Mouse (Mus musculus) 416B (cell line): ENCODE measurements around the gene Nav1.

Source experiments
- DNase-seq: peaks from one replicate; pipeline ENCODE4 v3.0.0; 2011; ENCODE audit warnings: low read depth

Gene Nav1

DNA sequence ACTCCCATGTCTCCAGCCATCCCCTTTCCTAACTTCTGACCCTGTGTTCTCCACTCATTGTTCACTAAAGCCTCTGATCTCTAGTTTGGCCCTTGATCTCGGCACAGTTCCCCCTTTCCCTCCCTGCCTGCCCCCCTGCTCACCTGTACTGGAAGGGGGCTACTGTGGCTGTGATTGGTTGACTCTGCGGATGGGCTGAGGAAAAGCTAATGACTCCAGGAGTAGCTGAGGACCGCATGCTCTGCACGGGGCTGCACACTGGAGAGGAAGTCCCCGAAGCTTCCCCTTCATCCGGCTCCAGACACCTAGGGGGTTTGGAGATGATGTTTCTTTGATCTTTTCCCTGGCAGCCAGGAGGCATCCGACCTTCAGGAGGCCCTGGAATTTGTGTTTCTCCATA lies at the start of gene Nav1:
Nav1 (minus strand) TSS at position 277 of the 400 bp plus-strand sequence.
- no peak for DNase-seq

DNA sequence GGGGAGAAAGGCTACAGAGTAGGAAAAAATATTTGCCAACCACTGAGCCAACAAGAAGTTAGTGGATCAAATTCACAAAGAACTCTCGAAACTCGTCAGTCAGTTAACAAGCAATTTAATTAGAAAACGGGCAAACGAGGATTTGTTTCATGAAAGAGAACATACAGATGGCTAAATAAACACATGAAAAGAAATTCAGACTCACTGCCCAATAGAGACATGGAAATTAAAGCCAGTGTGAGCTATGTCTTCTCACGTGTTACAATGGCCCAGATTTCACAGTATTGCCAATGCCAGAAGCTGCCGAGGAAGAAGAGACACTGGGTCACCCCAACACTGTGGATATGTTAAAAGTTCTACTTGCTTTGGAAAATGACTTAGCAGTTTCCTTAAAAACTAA lies 46.8 kb upstream of the Nav1 start:
- no peak for DNase-seq

DNA sequence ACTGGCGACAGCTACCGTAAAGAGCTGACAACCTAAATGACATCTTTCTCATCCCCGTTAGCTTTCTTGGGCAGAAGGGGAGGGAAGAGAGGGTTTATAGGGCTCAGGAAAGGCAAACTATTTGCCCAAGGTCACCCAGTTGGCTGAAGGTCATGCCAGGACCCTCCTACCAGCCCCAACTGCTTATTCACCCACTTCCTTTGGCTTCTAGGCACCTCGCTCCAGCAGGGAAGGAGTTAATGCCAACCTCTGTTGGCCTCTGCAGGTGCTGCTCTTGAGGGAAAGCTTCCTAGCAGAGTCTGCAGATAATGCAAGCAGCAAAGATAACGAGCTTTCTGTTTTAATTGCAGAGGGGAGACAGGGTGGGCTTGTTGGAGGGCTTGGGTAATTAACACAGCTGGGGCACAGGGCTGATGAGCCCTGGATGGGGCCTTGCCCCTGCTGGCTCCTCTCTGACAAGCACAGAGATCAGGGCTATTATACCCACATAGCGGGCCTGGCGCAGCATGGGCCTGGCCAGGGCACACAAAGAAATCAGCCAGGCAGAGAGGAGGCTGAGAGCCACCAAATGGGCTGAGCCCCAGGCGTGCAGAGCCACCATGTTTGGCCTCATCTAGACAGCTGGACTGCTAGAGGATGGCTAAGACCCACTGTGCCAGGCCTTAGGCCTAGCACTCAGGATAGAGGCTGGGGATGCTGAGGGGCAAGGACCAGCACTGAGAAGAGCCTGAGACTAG lies 38.5 kb upstream of the Nav1 start:
- no peak for DNase-seq

DNA sequence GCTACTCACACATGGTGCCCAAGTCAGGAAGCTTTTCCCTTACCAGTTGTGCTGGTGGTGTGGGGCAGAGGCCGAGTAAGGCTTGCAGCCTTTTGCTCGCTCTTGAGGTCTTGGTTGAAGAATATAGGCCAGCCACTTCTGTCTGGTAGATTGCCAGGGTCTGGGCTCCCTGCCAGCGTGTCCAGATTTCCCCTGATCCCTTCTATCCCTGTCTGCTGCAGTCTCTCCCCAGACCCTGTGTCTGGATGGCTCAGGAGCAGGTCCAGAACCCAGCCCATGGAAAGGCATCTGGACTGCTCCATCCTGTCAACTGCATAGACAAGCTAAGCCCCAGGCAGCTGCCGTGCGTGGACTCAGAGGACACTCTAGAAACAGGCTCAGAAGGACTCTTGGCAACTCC lies 37.0 kb upstream of the Nav1 start:
- DNase-seq: no peak

DNA sequence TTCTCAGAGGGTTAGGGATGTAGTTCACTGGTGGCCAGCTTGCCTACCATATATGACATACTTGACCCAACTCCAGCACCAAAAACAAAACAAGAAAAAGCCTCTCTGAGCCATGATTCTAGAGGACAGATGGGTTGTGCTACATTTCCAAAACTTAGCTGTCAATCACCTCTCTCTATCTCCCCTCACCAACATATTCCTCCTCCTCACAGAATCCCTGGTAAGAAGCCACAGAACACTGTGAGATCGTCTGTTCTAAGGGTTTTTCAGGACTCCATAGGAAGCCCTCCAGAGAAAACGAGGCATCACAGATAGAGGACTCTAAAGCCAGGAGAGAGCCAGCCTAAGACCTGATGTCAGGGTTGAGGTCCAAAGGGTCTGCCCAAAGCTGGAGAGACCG lies 36.6 kb upstream of the Nav1 start:
- DNase-seq: no peak

DNA sequence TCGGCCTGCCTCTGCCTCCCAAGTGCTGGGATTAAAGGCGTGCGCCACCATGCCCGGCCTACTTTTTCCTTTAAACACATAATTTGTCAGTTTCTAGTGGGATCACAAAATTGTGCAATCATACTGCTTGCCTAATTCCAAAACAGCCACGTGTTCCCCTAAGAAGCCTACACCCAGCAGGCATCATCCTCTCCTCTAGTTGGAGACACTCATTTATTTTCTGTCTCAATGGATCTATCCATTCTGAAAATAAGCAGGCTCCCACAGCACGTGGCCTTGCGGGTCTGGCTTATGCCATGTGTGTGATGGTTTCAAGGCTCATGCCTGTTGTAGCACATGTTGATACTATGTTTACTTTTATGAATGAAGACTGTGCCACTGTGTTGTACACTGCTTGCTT lies 32.8 kb upstream of the Nav1 start:
- peak; percentile 44 for DNase-seq

DNA sequence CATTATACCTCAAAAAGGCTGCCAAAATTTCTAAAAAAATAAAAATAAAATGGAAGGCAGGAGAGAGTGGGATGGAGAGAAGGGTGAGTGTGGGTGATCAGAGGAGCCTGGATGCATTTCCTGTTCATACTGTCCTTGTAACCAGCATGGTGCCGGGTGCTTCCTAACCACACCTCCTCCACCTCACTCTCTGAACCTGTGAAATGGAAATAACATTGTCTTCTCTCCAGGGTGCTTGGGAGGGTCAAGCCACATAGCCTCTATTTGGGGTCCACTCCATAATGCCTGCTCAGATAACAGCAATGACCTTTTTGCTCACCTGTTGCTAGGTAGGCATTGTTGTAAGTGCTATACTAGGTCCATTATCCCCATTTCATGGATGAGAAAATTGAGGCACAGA lies 32.0 kb upstream of the Nav1 start:
- no peak for DNase-seq

DNA sequence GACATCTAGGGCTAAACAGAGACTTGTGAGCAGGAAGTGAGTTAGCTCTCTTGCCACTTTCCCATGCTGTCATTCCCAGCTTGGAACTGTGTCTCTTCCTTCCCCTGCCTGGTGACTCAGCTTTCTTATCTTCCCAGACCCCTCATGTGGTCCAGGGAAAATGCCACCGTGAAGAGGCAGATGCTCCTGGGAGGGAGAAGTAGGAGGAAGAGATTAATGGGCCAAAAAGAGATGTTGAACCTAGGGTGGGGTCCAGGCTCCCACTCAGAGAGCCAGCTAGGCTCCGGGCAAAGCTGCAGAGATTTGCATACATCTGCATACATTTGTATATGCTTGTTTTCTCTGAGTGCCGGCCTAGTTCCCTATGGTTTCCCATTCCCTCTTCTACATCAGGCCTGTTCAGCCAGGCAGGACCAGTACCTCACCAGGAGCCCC lies 30.5 kb upstream of the Nav1 start:
- DNase-seq: no peak

DNA sequence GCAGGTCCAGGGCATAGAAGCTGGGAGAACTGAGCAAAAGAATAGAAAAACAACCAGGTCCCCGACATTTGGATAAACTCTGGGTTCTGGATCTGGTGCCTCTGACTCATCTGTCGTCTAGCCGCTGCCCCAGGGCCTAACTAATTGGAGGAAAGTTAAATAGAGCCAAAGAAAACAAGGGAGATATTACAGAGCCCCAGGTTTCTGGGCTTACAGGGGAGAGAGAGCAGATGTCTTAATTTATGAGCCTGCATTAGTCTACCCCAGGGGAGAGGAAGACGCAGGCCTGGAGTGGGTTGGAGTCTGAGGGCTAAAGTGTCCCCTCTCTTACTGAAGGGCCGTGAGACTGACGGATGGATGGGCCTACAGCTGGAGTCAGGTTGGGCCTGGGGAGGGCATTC lies 29.0 kb upstream of the Nav1 start:
- no peak for DNase-seq

DNA sequence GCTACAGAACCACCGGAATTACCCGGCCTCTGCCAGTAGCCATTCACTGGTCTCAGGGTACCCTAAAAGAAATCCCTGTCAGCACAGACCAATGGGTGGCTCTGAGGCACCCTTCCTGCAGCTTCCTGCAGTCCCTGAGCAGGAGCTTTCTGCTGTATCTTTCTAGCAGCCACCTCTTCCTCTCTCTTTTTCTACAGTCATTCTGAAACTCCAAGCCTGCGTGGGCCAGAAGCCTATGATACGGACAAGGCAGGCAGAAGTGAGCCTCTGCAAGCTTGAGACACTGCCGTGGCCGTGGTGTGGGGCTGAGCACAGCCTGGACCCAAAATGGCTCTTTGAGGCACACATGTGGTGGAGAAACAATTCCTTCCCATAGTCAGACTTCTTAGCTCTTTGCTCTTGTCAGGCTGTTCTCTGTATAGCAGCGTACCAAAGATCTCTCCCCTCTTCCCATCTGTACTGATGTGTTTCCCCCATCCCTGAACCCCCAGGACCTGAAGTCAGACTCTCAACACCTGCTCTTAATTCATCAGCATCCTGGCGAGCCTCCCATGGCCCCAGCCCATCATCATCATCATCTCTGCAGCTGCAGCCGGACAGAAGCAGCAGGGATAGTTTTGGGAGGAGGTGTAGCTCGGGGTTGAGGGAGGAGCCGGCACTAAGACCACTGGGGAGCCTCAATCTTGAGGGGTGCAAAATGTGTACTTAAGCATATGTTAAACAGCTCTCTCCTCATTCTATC lies 28.4 kb upstream of the Nav1 start:
- DNase-seq: no peak

DNA sequence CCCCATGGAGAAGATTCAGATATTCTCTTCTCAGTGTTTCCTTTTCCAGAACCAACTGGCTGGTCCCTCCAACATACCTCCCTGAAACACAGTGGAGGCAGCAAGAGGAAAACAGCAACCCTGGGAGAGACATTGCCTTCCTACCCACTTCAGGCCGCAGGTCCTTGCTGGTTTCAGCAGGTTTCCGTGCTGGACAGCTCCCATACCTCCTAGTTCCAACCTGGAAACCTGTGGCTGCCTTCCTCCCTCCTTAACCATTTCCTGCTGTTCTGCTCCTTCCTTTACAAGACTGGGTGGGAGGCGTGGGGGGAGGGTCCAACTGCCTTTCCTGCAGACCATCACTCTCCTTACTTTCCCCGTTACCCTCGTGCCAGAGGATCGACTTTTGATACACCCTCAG lies 27.7 kb upstream of the Nav1 start:
- DNase-seq: peak; percentile 43

DNA sequence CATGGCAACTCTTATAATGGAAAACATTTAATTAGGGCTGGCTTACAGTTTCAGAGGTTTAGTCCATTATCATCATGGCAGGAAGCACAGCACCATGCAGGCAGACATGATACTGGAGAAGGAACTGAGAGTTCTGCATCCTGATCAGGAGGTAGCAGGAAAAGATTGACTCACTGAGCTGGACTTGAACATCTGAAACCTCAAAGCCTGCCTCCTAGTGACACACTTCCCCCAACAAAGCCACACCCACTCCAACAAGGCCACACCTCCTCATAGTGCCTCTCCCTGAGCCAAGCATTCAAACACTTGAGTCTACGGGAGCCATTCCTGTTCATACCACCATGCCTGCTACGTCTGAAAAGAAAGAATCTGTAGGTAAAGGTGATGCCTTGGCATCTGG lies 26.8 kb upstream of the Nav1 start:
- peak; percentile 70 for DNase-seq

DNA sequence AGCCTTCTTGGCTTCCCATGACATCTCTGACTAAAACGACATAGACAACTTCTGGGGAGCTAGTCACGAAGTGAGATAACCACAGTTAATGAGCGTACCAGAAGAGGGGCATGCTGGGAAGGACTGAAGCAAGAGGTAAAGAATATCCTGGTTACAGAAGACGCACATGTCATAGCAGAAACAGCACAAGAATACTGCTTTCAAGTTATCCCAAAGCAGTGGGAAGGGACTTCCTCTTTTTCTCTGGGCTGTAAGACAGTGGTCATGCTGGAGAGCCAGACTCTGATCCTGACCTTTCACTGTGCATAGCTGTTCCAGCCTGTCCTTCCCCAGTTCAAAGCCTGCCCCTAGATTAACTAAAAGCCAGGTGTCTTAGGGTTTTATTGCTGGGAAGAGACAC lies 26.4 kb upstream of the Nav1 start:
- DNase-seq: peak; percentile 34

DNA sequence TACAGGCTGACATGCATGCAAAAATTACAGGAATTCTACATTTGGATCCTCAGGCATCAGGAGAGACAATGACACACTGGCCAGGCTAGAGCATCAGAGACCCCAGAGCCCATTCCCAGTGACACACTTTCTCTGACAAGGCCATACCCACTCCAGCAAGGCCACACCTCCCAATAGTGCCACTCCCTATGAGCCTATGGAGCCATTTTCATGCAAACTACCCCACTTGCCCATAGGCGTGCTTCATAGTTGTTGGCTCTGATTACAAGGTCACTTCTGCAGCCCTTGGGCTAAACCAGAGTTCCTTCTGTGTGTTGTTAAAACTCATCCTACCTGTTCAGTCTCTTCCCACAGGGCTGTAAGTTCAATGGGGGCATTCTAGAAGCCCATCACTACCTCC lies 25.1 kb upstream of the Nav1 start:
- DNase-seq: peak; percentile 28

DNA sequence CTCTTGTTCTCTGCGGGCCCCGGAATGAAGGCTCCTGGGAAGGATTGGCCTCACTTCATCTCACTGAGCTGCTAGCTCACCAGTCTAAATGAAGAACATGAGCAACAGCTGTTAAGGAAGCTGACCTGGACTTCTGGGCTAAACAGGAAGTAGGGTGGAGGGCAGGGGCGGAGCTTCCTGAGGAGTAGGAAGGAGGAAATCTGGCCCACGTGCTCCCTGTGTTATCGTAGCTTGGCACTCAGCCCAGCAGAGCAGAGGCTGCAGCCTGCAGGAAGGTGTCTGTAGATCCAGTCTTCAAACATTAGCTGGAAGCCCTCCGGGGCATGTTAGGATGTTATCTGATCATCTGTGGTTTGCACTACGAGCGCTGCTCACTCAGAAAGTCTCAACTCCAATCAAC lies 24.4 kb upstream of the Nav1 start:
- peak; percentile 97 for DNase-seq

DNA sequence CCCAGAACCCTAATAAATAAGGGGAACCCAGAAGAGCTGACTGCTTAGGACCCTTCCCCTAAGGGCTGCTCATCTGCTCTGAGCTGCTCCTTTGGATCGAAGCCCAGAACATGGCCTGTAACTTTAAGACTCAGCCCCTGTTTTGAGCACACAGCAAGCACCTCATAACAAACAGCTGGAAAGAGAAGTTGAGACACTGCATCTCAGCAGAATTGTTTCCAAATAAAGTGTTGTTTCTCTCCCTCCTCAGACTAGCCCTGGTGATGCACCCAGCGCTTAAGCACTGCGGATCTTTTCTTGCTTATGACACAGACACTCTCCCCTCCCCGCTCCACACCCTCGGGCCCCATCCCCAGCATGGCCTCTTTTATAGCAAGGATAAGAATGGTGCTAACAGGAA lies 22.8 kb upstream of the Nav1 start:
- no peak for DNase-seq

DNA sequence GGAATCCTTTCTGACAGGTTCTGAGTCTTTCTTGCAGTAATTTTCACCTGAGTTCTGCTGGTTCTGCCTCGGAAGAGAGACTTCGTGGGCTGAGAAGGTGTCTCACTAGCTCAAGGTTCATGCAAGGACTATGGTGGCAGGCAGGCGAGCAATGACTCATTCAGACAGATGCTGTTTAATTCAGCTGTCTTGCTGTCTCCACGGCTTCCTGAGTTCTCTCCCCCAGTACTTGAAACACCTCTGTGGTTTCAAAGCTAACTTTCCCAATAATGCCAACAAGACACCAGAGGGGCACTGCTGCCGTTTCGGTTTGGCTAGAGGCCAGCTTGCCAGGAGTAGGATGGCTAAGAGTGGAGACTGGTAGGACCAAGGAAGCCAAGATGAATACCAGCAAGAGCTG lies 19.1 kb upstream of the Nav1 start:
- DNase-seq: peak; percentile 81

DNA sequence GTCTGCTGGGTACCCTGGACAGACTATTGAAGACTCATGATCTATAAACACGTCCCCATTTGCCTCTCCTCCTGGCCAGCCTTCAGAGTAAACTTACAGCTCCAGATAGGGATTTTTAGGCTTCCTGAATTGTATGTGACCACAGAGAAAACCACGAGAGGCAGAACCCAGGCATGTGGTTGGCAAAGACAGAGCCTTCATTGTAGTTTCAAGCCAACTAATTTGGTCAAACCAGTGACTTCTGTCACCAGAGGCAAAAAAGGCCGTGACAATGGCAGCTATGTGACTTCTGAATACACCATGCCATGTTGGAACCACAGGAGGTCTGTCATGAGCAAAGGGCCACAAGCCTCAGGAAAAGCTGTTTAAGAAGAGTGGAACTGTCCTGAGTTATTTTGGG lies 18.6 kb upstream of the Nav1 start:
- DNase-seq: peak; percentile 53

DNA sequence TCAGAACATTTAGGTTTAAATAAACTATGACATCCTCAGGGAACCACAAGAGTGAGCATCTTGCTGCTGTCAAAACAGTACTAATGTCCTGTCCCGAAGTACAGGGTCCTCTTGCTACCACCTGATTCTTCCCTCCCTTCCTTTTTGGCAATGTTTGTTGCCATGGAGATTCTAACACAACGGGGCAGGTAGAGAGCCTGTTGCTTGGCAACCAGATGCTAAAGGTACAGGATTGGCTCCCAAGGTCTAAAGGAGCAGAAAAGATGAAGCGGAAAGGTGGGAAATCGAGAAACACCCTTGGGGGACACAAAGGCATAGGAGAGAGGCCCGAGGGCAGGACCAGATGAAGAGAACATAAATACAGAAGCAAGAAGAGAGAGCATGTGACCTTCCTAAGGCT lies 17.6 kb upstream of the Nav1 start:
- no peak for DNase-seq

DNA sequence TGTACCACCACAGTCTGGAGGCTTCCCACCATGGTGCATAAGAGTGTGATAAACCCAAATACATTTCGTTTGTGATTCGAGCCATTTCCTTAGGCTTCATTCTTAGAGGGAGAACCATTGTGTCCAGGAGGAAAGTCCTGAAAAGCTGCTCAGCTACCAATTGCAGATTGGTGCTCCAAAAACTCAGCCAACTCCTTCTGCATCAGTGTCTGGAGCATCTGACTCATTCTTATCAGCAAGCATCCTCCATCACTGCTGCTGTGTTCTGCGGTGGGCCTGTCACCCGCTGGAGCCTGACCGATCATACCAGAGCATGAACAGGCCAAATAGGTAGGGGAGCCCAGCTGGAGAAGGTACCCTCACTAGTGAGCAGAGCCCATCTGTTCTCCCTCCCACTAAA lies 16.0 kb upstream of the Nav1 start:
- peak; percentile 12 for DNase-seq

DNA sequence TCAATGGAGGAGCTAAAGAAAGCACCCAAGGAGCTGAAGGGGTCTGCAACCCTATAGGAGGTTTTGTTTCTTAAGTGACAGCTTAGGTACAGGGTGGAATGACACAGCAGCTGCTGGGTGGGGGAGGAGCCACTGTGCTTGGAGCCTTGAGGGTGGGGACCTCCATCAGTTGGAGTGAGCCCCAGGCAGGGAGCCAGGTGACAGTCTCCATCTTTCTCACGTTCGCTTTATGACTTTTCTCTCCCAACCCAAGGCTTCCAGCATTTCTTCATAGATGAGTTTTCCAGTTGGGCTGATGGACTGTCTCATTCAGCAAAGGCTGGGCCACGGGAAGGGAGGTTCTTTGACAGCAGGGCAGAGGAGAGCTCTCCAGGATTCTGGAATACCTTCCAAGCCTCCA lies 14.2 kb upstream of the Nav1 start:
- no peak for DNase-seq

DNA sequence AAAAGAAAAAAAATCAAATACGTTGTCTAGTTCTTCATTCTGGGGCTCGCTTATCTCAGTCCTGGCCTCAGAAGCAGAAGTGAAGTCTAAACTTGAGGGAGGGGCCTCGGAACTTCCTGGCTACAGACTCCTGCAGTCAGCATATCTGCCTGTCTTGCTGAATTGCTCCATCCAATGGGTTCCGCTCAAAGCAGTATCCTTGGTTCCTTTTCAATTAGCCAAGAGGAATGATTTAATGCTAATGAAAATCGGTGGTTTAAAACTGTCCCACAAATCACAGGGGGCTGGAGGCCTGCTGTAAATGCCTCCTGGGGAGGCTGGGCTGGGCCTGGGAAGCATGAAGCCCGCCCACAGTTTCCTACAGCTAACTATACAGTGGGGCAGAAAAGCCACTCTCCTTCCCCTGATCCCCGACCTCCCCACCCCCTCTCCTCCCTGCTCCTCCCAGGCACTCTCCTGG lies 12.9 kb upstream of the Nav1 start:
- peak; percentile 47 for DNase-seq

DNA sequence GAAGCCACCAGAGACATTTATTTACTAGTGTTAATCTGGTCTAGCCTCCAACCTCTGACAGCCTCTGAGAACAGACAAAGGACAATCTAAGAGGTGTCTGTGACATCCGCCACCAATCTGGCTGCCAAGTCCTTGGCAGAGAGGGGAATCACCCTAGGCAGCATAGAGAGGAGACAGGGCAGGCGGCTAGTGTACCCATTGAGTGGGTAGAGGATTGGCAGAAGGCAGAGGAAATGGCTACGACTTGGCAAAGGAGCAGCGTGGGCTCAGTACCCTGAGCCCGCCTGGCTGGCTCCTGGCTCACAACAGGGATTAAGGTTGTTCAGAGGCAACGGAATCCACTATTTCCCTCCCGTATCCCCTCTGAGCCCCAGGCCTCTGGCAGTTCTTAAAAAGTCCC lies 12.0 kb upstream of the Nav1 start:
- DNase-seq: no peak

DNA sequence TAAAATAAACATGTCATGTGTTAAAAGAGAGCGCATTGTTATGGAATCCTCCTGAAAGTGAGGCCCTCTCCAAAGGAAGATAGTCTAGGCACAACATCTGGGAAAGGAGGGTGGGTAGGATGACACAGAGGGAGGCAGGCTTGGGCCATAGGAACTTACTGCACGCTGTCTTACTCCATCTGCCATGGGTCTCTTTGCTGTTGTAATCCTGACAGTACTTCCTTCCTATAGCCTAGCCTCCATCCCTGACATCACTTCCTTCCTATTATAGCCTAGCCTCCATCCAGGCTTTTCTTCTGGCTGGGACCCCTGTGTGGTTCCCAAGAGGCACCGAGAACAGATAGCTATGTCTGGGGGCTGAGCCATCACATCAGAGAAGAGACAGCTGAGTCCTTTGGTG lies 10.2 kb upstream of the Nav1 start:
- no peak for DNase-seq
